Mouse (Mus musculus): ENCODE results near the gene Usp2. TPM values are rescaled to one million over a fixed set of nuclear protein-coding genes. Genes with fewer than 3 reads are reported as not detected.

Usp2 gene
- total and polyA plus RNA-seq, 3 experiments: 3.6 to 13.9 TPM; not detected in 1

GRCm38 (mm10) chr9:44043708-44044425 lies 23.0 kb upstream of the Usp2 start (continued):
- TF ChIP-seq NRF1 (IDR thresholded peaks at IDR 0.05; ENCODE audit: insufficient read depth, low read depth, low read length, poor library complexity, severe bottlenecking): no peak

- peaks cover 0 to 35% of the 10 kb centered on the region in 2 experiments; a peak in 2 of 4 replicates for H3K36me3 ChIP-seq (ENCODE audit: control insufficient read depth in 1 of 2, insufficient read depth in 2 of 2, low read length in 2 of 2)
- peaks cover 5 to 47% of the 10 kb centered on the region in 2 experiments for H3K4me1 ChIP-seq (ENCODE audit: control insufficient read depth in 1 of 2, insufficient read depth in 2 of 2, low read length in 2 of 2)
- no peaks in the 10 kb centered on the region for H3K79me2 ChIP-seq (ENCODE audit: control insufficient read depth, insufficient read depth, low read length, poor library complexity)
- H3K4me3 ChIP-seq (ENCODE audit: control insufficient read depth in 1 of 2, insufficient read depth in 1 of 2, low read depth in 2 of 2, low read length in 2 of 2): peak overlapping the region in 1 of 2 experiments; percentile 28; a peak in 1 of 4 replicates
- no peaks in the 10 kb centered on the region for H3K27me3 ChIP-seq (ENCODE audit: control insufficient read depth in 1 of 2, insufficient read depth in 2 of 2, low read length in 2 of 2)
- no peak for DNase-seq (ENCODE audit: low read depth, low spot score)
- peak overlapping the region; percentile 61 for H3K27ac ChIP-seq (ENCODE audit: control insufficient read depth, low read depth, low read length)
- TF ChIP-seq EP300 (IDR thresholded peaks at IDR 0.05; ENCODE audit: low read depth in 1 of 2, low read length in 2 of 2): no peak
- no peak for TF ChIP-seq ETS1 (IDR thresholded peaks at IDR 0.05; ENCODE audit: low read depth, low read length)
- no peak for TF ChIP-seq CTCF (IDR thresholded peaks at IDR 0.05 in 2 of 3, conservative IDR thresholded peaks at IDR 0.05 in 1 of 3; ENCODE audit: control insufficient read depth in 1 of 3, insufficient read depth in 1 of 3, low read depth in 2 of 3, low read length in 3 of 3, poor library complexity in 1 of 3, severe bottlenecking in 1 of 3)
- no peak for TF ChIP-seq MAX (IDR thresholded peaks at IDR 0.05; ENCODE audit: low read length)
- no peak for TF ChIP-seq GATA1 (IDR thresholded peaks at IDR 0.05; ENCODE audit: low read depth, low read length)
- TF ChIP-seq KAT2A (conservative IDR thresholded peaks at IDR 0.05; ENCODE audit: low read depth, low read length): no peak
- TF ChIP-seq UBTF (IDR thresholded peaks at IDR 0.05; ENCODE audit: borderline replicate concordance, insufficient read depth, low read depth, low read length): no peak
- no peak for TF ChIP-seq SMC3 (IDR thresholded peaks at IDR 0.05; ENCODE audit: low read depth, low read length)
- no peak for TF ChIP-seq HCFC1 (IDR thresholded peaks at IDR 0.05; ENCODE audit: low read depth, low read length)
- no peak for TF ChIP-seq RCOR1 (IDR thresholded peaks at IDR 0.05; ENCODE audit: low read depth, low read length)
- TF ChIP-seq ELF1 (IDR thresholded peaks at IDR 0.05; ENCODE audit: low read depth, low read length): no peak
- no peak for TF ChIP-seq RAD21 (IDR thresholded peaks at IDR 0.05; ENCODE audit: low read depth, low read length)
- TF ChIP-seq MEF2A (IDR thresholded peaks at IDR 0.05; ENCODE audit: extremely low read depth, insufficient replicate concordance, low read depth, low read length, poor library complexity, severe bottlenecking): no peak
- TF ChIP-seq MXI1 (IDR thresholded peaks at IDR 0.05; ENCODE audit: low read depth, low read length): no peak
- no peak for TF ChIP-seq MAFK (IDR thresholded peaks at IDR 0.05; ENCODE audit: borderline replicate concordance, low read depth, low read length)
- no peak for TF ChIP-seq NRF1 (IDR thresholded peaks at IDR 0.05; ENCODE audit: insufficient read depth, low read depth, low read length, poor library complexity, severe bottlenecking)
- no peak for TF ChIP-seq TCF12 (IDR thresholded peaks at IDR 0.05; ENCODE audit: low read depth, low read length)
- no peak for TF ChIP-seq CHD1 (IDR thresholded peaks at IDR 0.05; ENCODE audit: low read depth, low read length)
- no peaks in the 10 kb centered on the region for H3K9me3 ChIP-seq (replicated peaks; ENCODE audit: insufficient read depth, low read length)
- H3K9ac ChIP-seq (ENCODE audit: control insufficient read depth, low read depth, low read length, poor library complexity, severe bottlenecking): 0 out of 2 replicates have a peak overlapping the region, but pooled peaks have one; percentile 8
These were observed 22.2 kb upstream of the Usp2 start for GRCm38 (mm10) chr9:44044426-44045157.

All from MEL (cell line).